Mouse (Mus musculus): ENCODE measurements around the gene Mrnip. TPM values are rescaled to one million over a fixed set of nuclear protein-coding genes. Genes with fewer than 3 reads are reported as not detected.
"Not testable (repeated sequence)": the region's sequence is repeated elsewhere in the genome, so short reads cannot be mapped to it uniquely, and the experiment has no call there.

Mrnip gene
- total RNA-seq (2021), result 10.5 and 15.0 TPM in 2 replicates
- long read RNA-seq, transcript Mrnip-201 (7 exons, 1,142 nt), result major isoform, 11 of 13 reads
- long read RNA-seq, partial matches to known transcripts, result 2 of 13 reads
- long read RNA-seq, other reads (novel, unspliced or antisense), result 0 of 13 reads

- not testable (repeated sequence) for DNase-seq
These were observed at the start of gene Mrnip for GRCm38 (mm10) chr11:50174111-50174729. TSS of gene Mrnip (plus strand) at chr11:50174444.

- no peak for DNase-seq
These were observed 46.5 kb upstream of the Mrnip start for GRCm38 (mm10) chr11:50127781-50128180.

- DNase-seq, result peak; percentile 94
These were observed 43.2 kb upstream of the Mrnip start, which contains the start of gene Tbc1d9b for GRCm38 (mm10) chr11:50130811-50131766. TSS of gene Tbc1d9b (plus strand) at chr11:50131396.

- DNase-seq, result no peak
These were observed 42.4 kb upstream of the Mrnip start for GRCm38 (mm10) chr11:50131801-50132201.

- no peak for DNase-seq
These were observed 42.0 kb upstream of the Mrnip start for GRCm38 (mm10) chr11:50132265-50132664.

GRCm38 (mm10) chr11:50134136-50134859, 39.9 kb upstream of the Mrnip start:
- DNase-seq, result no peak

GRCm38 (mm10) chr11:50138206-50138822, 35.9 kb upstream of the Mrnip start:
- no peak for DNase-seq

- no peak for DNase-seq
These were observed 34.7 kb upstream of the Mrnip start for GRCm38 (mm10) chr11:50139571-50139970.

GRCm38 (mm10) chr11:50145529-50145928, 28.7 kb upstream of the Mrnip start:
- DNase-seq, result no peak

GRCm38 (mm10) chr11:50146121-50146520, 28.1 kb upstream of the Mrnip start:
- DNase-seq, result no peak

GRCm38 (mm10) chr11:50147267-50147957, 26.8 kb upstream of the Mrnip start:
- peak; percentile 62 for DNase-seq

GRCm38 (mm10) chr11:50147958-50148476, 26.2 kb upstream of the Mrnip start:
- no peak for DNase-seq

GRCm38 (mm10) chr11:50149200-50149599, 25.0 kb upstream of the Mrnip start:
- DNase-seq, result peak; percentile 22

GRCm38 (mm10) chr11:50149603-50150150, 24.6 kb upstream of the Mrnip start:
- no peak for DNase-seq

- no peak for DNase-seq
These were observed 22.9 kb upstream of the Mrnip start for GRCm38 (mm10) chr11:50151374-50151773.

- no peak for DNase-seq
These were observed 20.1 kb upstream of the Mrnip start for GRCm38 (mm10) chr11:50154166-50154565.

GRCm38 (mm10) chr11:50154777-50155520, 19.3 kb upstream of the Mrnip start:
- no peak for DNase-seq

GRCm38 (mm10) chr11:50155785-50156184, 18.5 kb upstream of the Mrnip start:
- DNase-seq, result no peak

- DNase-seq, result no peak
These were observed 17.5 kb upstream of the Mrnip start for GRCm38 (mm10) chr11:50156725-50157258.

GRCm38 (mm10) chr11:50158346-50158745, 15.9 kb upstream of the Mrnip start:
- no peak for DNase-seq
